Mouse (Mus musculus): ENCODE measurements around the gene Mrps35.

The Mrps35 gene

GRCm38 (mm10) chr6:147042291-147043290 is at the start of gene Mrps35:
Gene Mrps35 (plus strand): TSS chr6:147042764.
- DNase-seq, result peak; percentile 91

GRCm38 (mm10) chr6:146994236-146994635 is 48.3 kb upstream of the Mrps35 start:
- peak; percentile 57 for DNase-seq

GRCm38 (mm10) chr6:146995391-146995790 is 47.2 kb upstream of the Mrps35 start:
- DNase-seq, result no peak

GRCm38 (mm10) chr6:146995878-146996277 is 46.7 kb upstream of the Mrps35 start:
- no peak for DNase-seq

- no peak for DNase-seq
These were observed 45.6 kb upstream of the Mrps35 start for GRCm38 (mm10) chr6:146997006-146997405.

GRCm38 (mm10) chr6:146998710-146999109 is 43.9 kb upstream of the Mrps35 start:
- no peak for DNase-seq

GRCm38 (mm10) chr6:146999302-146999701 is 43.3 kb upstream of the Mrps35 start:
- no peak for DNase-seq

- DNase-seq, result no peak
These were observed 42.8 kb upstream of the Mrps35 start for GRCm38 (mm10) chr6:146999755-147000154.

GRCm38 (mm10) chr6:147008148-147008547 is 34.4 kb upstream of the Mrps35 start:
- DNase-seq, result peak; percentile 57

- DNase-seq, result no peak
These were observed 32.2 kb upstream of the Mrps35 start for GRCm38 (mm10) chr6:147010358-147010757.

GRCm38 (mm10) chr6:147010811-147011520 is 31.6 kb upstream of the Mrps35 start:
- no peak for DNase-seq

GRCm38 (mm10) chr6:147011555-147011954 is 31.0 kb upstream of the Mrps35 start:
- DNase-seq, result no peak

- DNase-seq, result no peak
These were observed 30.6 kb upstream of the Mrps35 start for GRCm38 (mm10) chr6:147011977-147012376.

- no peak for DNase-seq
These were observed 29.0 kb upstream of the Mrps35 start for GRCm38 (mm10) chr6:147013546-147013945.

- DNase-seq, result no peak
These were observed 24.7 kb upstream of the Mrps35 start for GRCm38 (mm10) chr6:147017906-147018305.

- no peak for DNase-seq
These were observed 24.2 kb upstream of the Mrps35 start for GRCm38 (mm10) chr6:147018364-147018763.

GRCm38 (mm10) chr6:147021181-147021580 is 21.4 kb upstream of the Mrps35 start:
- no peak for DNase-seq

- no peak for DNase-seq
These were observed 20.0 kb upstream of the Mrps35 start for GRCm38 (mm10) chr6:147022375-147023132.

GRCm38 (mm10) chr6:147023133-147023395 is 19.5 kb upstream of the Mrps35 start:
- no peak for DNase-seq

GRCm38 (mm10) chr6:147023568-147023967 is 19.0 kb upstream of the Mrps35 start:
- DNase-seq, result no peak

- no peak for DNase-seq
These were observed 17.8 kb upstream of the Mrps35 start for GRCm38 (mm10) chr6:147024761-147025160.

GRCm38 (mm10) chr6:147028396-147028795 is 14.2 kb upstream of the Mrps35 start:
- no peak for DNase-seq

- DNase-seq, result no peak
These were observed 13.0 kb upstream of the Mrps35 start for GRCm38 (mm10) chr6:147029591-147029990.

All from kidney, adult 18-20 months (tissue).